Mouse (Mus musculus): ENCODE results near the gene Prpf8.
"Not testable (repeated sequence)": the region's sequence is repeated elsewhere in the genome, so short reads cannot be mapped to it uniquely, and the experiment has no call there.

Gene Prpf8

GRCm38 (mm10) chr11:75533314-75534015 is 46.8 kb downstream of the Prpf8 start:
- DNase-seq (ENCODE audit: low spot score in 2 of 2), result no peak

GRCm38 (mm10) chr11:75534286-75535033 is 47.8 kb downstream of the Prpf8 start:
- DNase-seq (ENCODE audit: low spot score in 2 of 2), result no peak

GRCm38 (mm10) chr11:75535106-75535795 is 48.6 kb downstream of the Prpf8 start:
- DNase-seq (ENCODE audit: low spot score in 2 of 2), result no peak

GRCm38 (mm10) chr11:75536255-75537024 is 49.8 kb downstream of the Prpf8 start:
- no peak for DNase-seq (ENCODE audit: low spot score in 2 of 2)

- DNase-seq (ENCODE audit: low spot score in 2 of 2), result no peak
These were observed 50.4 kb downstream of the Prpf8 start for GRCm38 (mm10) chr11:75537025-75537414.

- no peak for DNase-seq (ENCODE audit: low spot score in 2 of 2)
These were observed 51.0 kb downstream of the Prpf8 start for GRCm38 (mm10) chr11:75537491-75538183.

GRCm38 (mm10) chr11:75538184-75538969 is 51.8 kb downstream of the Prpf8 start:
- no peak for DNase-seq (ENCODE audit: low spot score in 2 of 2)

- DNase-seq (ENCODE audit: low spot score in 2 of 2), result no peak
These were observed 52.3 kb downstream of the Prpf8 start for GRCm38 (mm10) chr11:75538970-75539299.

- DNase-seq (ENCODE audit: low spot score in 2 of 2), result no peak
These were observed 53.6 kb downstream of the Prpf8 start for GRCm38 (mm10) chr11:75540209-75540608.

GRCm38 (mm10) chr11:75540710-75541581 is 54.3 kb downstream of the Prpf8 start:
- no peak for DNase-seq (ENCODE audit: low spot score in 2 of 2)

- no peak for DNase-seq (ENCODE audit: low spot score in 2 of 2)
These were observed 58.1 kb downstream of the Prpf8 start for GRCm38 (mm10) chr11:75544713-75545112.

GRCm38 (mm10) chr11:75546057-75546456 is 59.4 kb downstream of the Prpf8 start:
- no peak for DNase-seq (ENCODE audit: low spot score in 2 of 2)

GRCm38 (mm10) chr11:75549658-75550111 is 63.1 kb downstream of the Prpf8 start:
- no peak for DNase-seq (ENCODE audit: low spot score in 2 of 2)

GRCm38 (mm10) chr11:75550200-75550946 is 63.8 kb downstream of the Prpf8 start:
- DNase-seq (ENCODE audit: low spot score in 2 of 2), result no peak

- DNase-seq (ENCODE audit: low spot score in 2 of 2), result no peak
These were observed 64.7 kb downstream of the Prpf8 start for GRCm38 (mm10) chr11:75551321-75551720.

- DNase-seq (ENCODE audit: low spot score in 2 of 2), result peak in 1 of 2 experiments; percentile 54
These were observed 65.4 kb downstream of the Prpf8 start for GRCm38 (mm10) chr11:75551961-75552441.

GRCm38 (mm10) chr11:75552906-75553482 is 66.4 kb downstream of the Prpf8 start:
- DNase-seq (ENCODE audit: low spot score in 2 of 2), result no peak

- DNase-seq (ENCODE audit: low spot score in 2 of 2), result not testable (repeated sequence)
These were observed 69.4 kb downstream of the Prpf8 start for GRCm38 (mm10) chr11:75556006-75556405.
